Mouse (Mus musculus): ENCODE data around the gene Tec. TPM values are rescaled to one million over a fixed set of nuclear protein-coding genes. Genes with fewer than 3 reads are reported as not detected.
"Not testable (repeated sequence)": the region's sequence is repeated elsewhere in the genome, so short reads cannot be mapped to it uniquely, and the experiment has no call there.

Gene Tec
- polyA plus RNA-seq, 1 experiment from 2014 or later = 4.3 TPM

- Histone ChIP-seq H3K27ac (no peak overlapping the region), H3K4me3 (no peak overlapping the region), H3K9me3 (no peaks in the 10 kb centered on the region), H3K36me3 (no peaks in the 10 kb centered on the region), H3K27me3 (ENCODE audit: insufficient read depth, poor library complexity, severe bottlenecking) (no peaks in the 10 kb centered on the region), H3K4me1 (replicated peaks) (peaks cover 15% of the 10 kb centered on the region)
- WGBS = 82% methylated on average over 8 of the region's 8 CpGs
- DNase-seq (ENCODE audit: low spot score) = no peak
Observed at GRCm38 (mm10) chr5:72820036-72820640, 48.1 kb downstream of the Tec start.

GRCm38 (mm10) chr5:72818513-72819180 lies 49.6 kb downstream of the Tec start:
- Histone ChIP-seq H3K27ac (no peak overlapping the region), H3K36me3 (no peaks in the 10 kb centered on the region), H3K4me1 (replicated peaks) (peaks cover 15% of the 10 kb centered on the region), H3K27me3 (ENCODE audit: insufficient read depth, poor library complexity, severe bottlenecking) (no peaks in the 10 kb centered on the region), H3K9me3 (no peaks in the 10 kb centered on the region), H3K4me3 (no peak overlapping the region)
- DNase-seq (ENCODE audit: low spot score) = no peak
- WGBS = 87% methylated on average over 5 of the region's 5 CpGs

- Histone ChIP-seq H3K4me1 (replicated peaks) (peaks cover 15% of the 10 kb centered on the region), H3K4me3 (no peak overlapping the region), H3K27ac (no peak overlapping the region), H3K27me3 (ENCODE audit: insufficient read depth, poor library complexity, severe bottlenecking) (no peaks in the 10 kb centered on the region), H3K9me3 (no peaks in the 10 kb centered on the region), H3K36me3 (no peaks in the 10 kb centered on the region)
- DNase-seq (ENCODE audit: low spot score) = no peak
- 45% methylated on average over 10 of the region's 10 CpGs for WGBS
Observed at GRCm38 (mm10) chr5:72817523-72818091, 50.7 kb downstream of the Tec start.

GRCm38 (mm10) chr5:72816960-72817359 lies 51.3 kb downstream of the Tec start:
- H3K27ac ChIP-seq; H3K27me3 ChIP-seq (ENCODE audit: insufficient read depth, poor library complexity, severe bottlenecking); H3K9me3 ChIP-seq; H3K36me3 ChIP-seq; H3K4me3 ChIP-seq: not testable (repeated sequence)
- peak; percentile 14 for DNase-seq (ENCODE audit: low spot score)
- 72% methylated on average over 7 of the region's 7 CpGs for WGBS
- peaks cover 15% of the 10 kb centered on the region for H3K4me1 ChIP-seq (replicated peaks)

- DNase-seq (ENCODE audit: low spot score) = no peak
Observed at GRCm38 (mm10) chr5:72816491-72816890, 51.8 kb downstream of the Tec start.

GRCm38 (mm10) chr5:72816046-72816445 lies 52.2 kb downstream of the Tec start:
- Histone ChIP-seq H3K36me3 (no peaks in the 10 kb centered on the region), H3K4me3 (no peak overlapping the region), H3K9me3 (no peaks in the 10 kb centered on the region), H3K27ac (no peak overlapping the region), H3K4me1 (replicated peaks) (peaks cover 15% of the 10 kb centered on the region), H3K27me3 (ENCODE audit: insufficient read depth, poor library complexity, severe bottlenecking) (no peaks in the 10 kb centered on the region)
- no peak for DNase-seq (ENCODE audit: low spot score)
- WGBS = 83% methylated on average over 1 of the region's 1 CpGs

More at GRCm38 (mm10) chr5:72816491-72816890, 51.8 kb downstream of the Tec start:
- H3K4me1 ChIP-seq (replicated peaks) = peaks cover 15% of the 10 kb centered on the region
- WGBS = 66% methylated on average over 2 of the region's 2 CpGs
- H3K36me3 ChIP-seq = no peaks in the 10 kb centered on the region
- H3K27ac ChIP-seq = no peak overlapping the region
- H3K9me3 ChIP-seq = no peaks in the 10 kb centered on the region
- no peaks in the 10 kb centered on the region for H3K27me3 ChIP-seq (ENCODE audit: insufficient read depth, poor library complexity, severe bottlenecking)
- no peak overlapping the region for H3K4me3 ChIP-seq

- no peaks in the 10 kb centered on the region for H3K27me3 ChIP-seq (ENCODE audit: insufficient read depth, poor library complexity, severe bottlenecking)
- no peaks in the 10 kb centered on the region for H3K36me3 ChIP-seq
- H3K27ac ChIP-seq = no peak overlapping the region
- H3K9me3 ChIP-seq = no peaks in the 10 kb centered on the region
- DNase-seq (ENCODE audit: low spot score) = no peak
- no peak overlapping the region for H3K4me3 ChIP-seq
- peaks cover 15% of the 10 kb centered on the region for H3K4me1 ChIP-seq (replicated peaks)
- WGBS = 92% methylated on average over 6 of the region's 6 CpGs
Observed at GRCm38 (mm10) chr5:72815361-72815760, 52.9 kb downstream of the Tec start.

- Histone ChIP-seq H3K4me3 (no peak overlapping the region), H3K27ac (no peak overlapping the region), H3K9me3 (no peaks in the 10 kb centered on the region), H3K36me3 (no peaks in the 10 kb centered on the region), H3K4me1 (replicated peaks) (peaks cover 20% of the 10 kb centered on the region), H3K27me3 (ENCODE audit: insufficient read depth, poor library complexity, severe bottlenecking) (no peaks in the 10 kb centered on the region)
- WGBS = 86% methylated on average over 5 of the region's 5 CpGs
- no peak for DNase-seq (ENCODE audit: low spot score)
Observed at GRCm38 (mm10) chr5:72814072-72814471, 54.2 kb downstream of the Tec start.

GRCm38 (mm10) chr5:72812908-72813307 lies 55.4 kb downstream of the Tec start:
- no peak overlapping the region for H3K4me3 ChIP-seq
- no peaks in the 10 kb centered on the region for H3K36me3 ChIP-seq
- no peaks in the 10 kb centered on the region for H3K9me3 ChIP-seq
- DNase-seq (ENCODE audit: low spot score) = no peak
- no peaks in the 10 kb centered on the region for H3K27me3 ChIP-seq (ENCODE audit: insufficient read depth, poor library complexity, severe bottlenecking)
- WGBS = 60% methylated on average over 5 of the region's 5 CpGs
- no peak overlapping the region for H3K27ac ChIP-seq
- H3K4me1 ChIP-seq (replicated peaks) = peaks cover 32% of the 10 kb centered on the region

GRCm38 (mm10) chr5:72812328-72812727 lies 56.0 kb downstream of the Tec start:
- DNase-seq (ENCODE audit: low spot score) = no peak
- WGBS = 91% methylated on average over 3 of the region's 3 CpGs
- H3K4me3 ChIP-seq = no peak overlapping the region
- no peak overlapping the region for H3K27ac ChIP-seq
- no peaks in the 10 kb centered on the region for H3K9me3 ChIP-seq
- H3K36me3 ChIP-seq = no peaks in the 10 kb centered on the region
- H3K27me3 ChIP-seq (ENCODE audit: insufficient read depth, poor library complexity, severe bottlenecking) = no peaks in the 10 kb centered on the region
- H3K4me1 ChIP-seq (replicated peaks) = peaks cover 27% of the 10 kb centered on the region

- Histone ChIP-seq H3K9me3 (no peaks in the 10 kb centered on the region), H3K27ac (no peak overlapping the region), H3K4me3 (no peak overlapping the region), H3K36me3 (no peaks in the 10 kb centered on the region), H3K4me1 (replicated peaks) (peaks cover 21% of the 10 kb centered on the region), H3K27me3 (ENCODE audit: insufficient read depth, poor library complexity, severe bottlenecking) (no peaks in the 10 kb centered on the region)
- 82% methylated on average over 3 of the region's 3 CpGs for WGBS
- DNase-seq (ENCODE audit: low spot score) = no peak
Observed at GRCm38 (mm10) chr5:72811397-72811796, 56.9 kb downstream of the Tec start.

GRCm38 (mm10) chr5:72810990-72811389 lies 57.3 kb downstream of the Tec start:
- 91% methylated on average over 8 of the region's 8 CpGs for WGBS
- H3K4me1 ChIP-seq (replicated peaks) = peaks cover 17% of the 10 kb centered on the region
- no peak overlapping the region for H3K27ac ChIP-seq
- peaks cover 3% of the 10 kb centered on the region; the same call in 1 of the 2 replicates for H3K27me3 ChIP-seq (ENCODE audit: insufficient read depth, poor library complexity, severe bottlenecking)
- no peak overlapping the region for H3K4me3 ChIP-seq
- H3K36me3 ChIP-seq = no peaks in the 10 kb centered on the region
- no peak for DNase-seq (ENCODE audit: low spot score)
- H3K9me3 ChIP-seq = no peaks in the 10 kb centered on the region

- H3K27me3 ChIP-seq (ENCODE audit: insufficient read depth, poor library complexity, severe bottlenecking) = peaks cover 3% of the 10 kb centered on the region; the same call in 1 of the 2 replicates
- WGBS = 61% methylated on average over 2 of the region's 2 CpGs
- peaks cover 17% of the 10 kb centered on the region for H3K4me1 ChIP-seq (replicated peaks)
- H3K27ac ChIP-seq = peak overlapping the region; percentile 57; the same call in 1 of the 2 replicates
- no peaks in the 10 kb centered on the region for H3K36me3 ChIP-seq
- H3K4me3 ChIP-seq = no peak overlapping the region
- no peaks in the 10 kb centered on the region for H3K9me3 ChIP-seq
- DNase-seq (ENCODE audit: low spot score) = no peak
Observed at GRCm38 (mm10) chr5:72809480-72809879, 58.8 kb downstream of the Tec start.

All from hindbrain, embryonic 10.5 days (tissue).